Mouse (Mus musculus) testis, postnatal 14 days (tissue): ENCODE results near the gene Lsamp.
A peak's percentile ranks its signal among the peaks of the same experiment; 100 is the strongest.

ENCODE experiments used
- DNase-seq: peaks from one replicate; pipeline ENCODE4 v3.0.0; 2021; ENCODE audit warnings: low spot score

Lsamp gene

DNA sequence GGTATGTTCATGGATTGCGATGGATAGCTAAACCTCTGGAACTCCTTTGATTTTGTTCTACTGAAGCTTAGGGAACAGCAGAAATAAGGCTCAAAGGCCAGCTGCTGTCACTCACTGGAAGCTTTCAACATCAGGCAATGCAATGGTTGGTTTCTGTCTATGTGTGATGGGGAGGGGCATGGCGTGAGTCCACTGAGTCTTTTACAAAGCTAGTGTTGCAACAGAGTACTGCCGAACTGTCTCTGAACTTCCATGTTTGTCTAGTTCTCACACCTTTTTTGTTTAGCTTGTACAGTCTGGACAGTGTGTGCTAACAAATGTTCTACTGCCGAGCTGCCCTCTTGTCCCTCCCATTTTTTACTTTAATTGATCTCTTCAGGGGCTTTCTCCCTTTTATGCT, 1258.7 kb downstream of the Lsamp start:
- DNase-seq = no peak

DNA sequence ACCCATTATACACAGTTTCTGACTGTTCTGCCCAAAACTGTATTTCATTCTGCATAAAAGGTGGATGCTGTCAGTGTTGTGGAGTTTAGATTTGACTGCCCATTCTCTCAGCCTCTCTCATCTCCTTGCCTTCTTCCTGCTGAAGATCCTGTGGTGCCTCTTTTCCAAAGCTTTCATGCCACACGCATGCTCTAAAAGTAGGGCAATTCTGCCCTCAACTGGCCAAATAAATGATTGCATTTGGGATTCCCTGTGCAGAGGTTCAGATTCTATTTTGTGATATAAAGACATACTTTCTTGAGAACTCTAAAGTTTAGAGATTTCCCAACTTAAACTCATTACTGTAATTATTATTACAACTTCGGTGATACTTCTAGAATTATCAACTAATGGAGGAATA, 1260.5 kb downstream of the Lsamp start:
- DNase-seq = no peak

DNA sequence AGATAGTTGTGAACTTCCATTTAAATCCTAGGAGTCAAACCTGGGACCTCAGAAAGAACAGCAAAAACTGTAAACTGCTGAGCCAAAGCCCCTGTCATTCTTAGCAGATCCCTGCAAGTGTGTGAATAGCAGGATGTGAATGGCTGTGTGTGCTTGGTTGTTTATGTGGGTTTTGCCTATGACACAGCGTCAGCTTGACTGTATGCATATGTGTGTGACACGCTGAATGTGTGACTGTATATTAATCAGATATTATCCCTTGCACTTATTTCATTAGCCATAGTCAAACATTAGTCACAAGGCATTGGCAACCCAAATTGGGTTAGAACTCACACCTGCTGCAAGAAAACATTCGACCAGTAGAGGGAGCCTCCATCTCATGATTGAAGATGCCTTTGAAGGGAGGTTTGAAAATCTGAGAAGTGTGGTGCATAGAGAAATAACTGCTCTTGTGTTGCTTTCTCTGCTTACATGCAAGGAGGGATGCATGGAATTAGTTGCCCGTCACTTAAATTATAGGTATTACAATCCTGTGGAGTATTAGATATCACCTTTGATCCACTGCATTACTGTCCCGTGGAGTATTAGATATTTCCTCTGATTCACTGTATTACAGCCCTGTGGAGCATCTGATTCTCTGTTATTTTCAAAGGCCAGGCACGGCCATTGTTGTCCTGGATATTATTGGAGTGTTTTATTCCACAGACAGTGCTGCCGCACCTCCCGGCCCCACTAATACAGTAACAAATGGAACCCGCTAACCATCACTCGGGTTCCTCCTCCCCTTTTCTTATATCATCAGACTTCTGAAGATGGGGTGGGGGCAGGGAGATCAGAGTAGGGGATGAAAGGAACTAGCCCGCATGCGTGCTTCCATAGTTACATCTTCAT, 1274.2 kb downstream of the Lsamp start:
- DNase-seq = peak; percentile 7

DNA sequence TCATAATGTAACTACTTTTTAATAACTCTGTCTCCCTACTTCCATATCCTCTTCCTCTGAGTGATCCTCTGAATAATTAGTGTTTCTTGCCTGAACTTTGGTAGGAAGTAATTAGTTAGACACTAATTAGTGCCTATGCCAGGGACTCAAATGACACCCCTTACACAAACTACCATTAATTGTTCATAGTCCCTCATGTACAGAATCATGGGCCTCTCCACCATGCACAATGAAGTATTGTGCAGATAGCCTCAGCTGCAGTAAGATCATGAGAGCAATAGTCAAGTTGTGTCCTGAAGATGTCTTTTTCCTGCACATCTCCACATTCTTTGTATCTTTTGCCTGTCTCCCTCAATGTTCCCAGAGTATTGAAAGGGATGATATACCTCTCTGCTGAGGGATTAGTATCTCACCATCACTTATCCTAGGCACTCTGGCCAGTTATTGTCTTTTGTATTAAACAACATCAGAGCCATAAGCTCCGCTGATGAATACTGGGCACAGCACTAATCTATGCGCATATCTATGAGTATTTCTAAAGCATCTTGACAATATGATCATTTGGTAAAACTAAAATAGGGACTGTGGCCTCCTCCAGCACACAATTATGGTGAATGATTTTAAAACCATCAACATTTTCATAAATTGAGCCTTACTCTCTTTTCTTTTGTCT, 1292.0 kb downstream of the Lsamp start:
- no peak for DNase-seq

DNA sequence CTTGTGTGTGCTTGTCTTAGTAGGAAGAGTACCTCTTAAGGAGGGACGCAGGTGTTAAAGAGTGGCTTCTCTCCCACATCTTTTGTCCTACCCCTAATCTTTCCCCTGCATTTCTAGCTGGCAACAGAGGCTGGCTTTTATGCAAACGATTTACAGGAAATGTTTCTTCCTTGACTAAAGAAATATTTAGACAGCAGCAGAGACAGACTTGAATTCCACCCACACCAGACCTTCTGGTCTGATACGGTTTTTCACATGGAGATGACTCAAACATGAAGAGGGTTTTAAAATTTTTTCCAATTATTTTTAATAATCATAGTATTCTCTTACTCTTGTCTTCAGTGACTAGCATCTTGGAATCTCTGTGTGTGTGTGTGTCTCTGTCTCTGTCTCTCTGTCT, 1333.8 kb downstream of the Lsamp start:
- no peak for DNase-seq

DNA sequence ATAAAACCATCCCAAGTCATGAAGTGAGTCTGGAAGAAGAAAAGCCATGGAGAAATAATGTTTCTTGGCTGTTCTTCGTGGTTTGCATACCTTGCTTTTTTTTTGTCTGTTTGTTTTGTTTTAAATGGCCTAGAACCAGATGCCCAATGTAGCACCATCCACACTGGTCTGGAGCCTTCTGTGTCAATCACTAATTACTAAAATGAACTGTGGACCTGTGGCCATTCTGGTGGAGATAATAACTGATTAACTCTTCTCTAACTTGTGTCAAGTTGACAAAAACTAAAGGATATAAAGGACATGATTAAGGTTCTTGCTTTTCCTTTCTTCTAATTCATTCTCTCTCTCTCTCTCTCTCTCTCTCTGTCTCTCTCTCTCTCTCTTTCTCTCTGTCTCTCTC, 1359.3 kb downstream of the Lsamp start:
- no peak for DNase-seq

DNA sequence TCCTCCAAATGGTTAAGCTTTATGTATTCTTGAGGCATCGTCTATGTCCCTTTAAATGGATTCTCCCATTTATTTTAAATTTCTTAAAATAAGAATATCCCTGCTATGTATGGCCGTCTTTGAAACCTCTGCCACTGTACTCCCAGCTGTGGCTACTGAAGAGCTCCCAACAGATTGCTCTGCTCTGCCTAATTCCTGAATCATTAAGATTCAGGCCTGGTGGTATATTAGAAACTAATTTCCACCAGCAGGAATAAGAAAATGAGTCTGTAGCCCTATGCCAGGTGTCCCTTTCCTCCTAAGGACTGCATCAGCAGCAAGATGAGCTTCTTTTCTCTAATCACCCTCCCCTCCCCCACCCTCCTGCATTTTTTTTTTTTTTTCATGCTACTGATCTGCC, 1381.0 kb downstream of the Lsamp start:
- DNase-seq = no peak

DNA sequence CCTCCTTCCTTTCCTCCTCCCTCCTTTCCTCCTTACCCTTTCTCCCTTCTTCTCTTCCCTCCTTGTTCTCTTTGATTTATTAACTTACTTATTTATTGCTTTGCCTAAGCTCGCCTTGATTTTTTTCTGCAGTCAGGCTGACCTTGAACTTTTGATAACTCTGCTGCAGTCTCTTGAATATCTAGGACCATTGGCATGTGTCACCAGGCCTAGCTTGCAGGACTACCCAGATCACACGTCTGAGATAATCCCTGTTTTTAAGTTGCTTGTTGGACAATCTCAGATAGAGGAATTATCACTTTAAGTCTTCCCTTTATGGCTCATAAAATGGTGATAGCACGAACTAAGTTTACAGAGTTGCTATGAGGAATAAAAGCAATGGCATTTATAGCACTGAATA, 1399.5 kb downstream of the Lsamp start:
- no peak for DNase-seq

DNA sequence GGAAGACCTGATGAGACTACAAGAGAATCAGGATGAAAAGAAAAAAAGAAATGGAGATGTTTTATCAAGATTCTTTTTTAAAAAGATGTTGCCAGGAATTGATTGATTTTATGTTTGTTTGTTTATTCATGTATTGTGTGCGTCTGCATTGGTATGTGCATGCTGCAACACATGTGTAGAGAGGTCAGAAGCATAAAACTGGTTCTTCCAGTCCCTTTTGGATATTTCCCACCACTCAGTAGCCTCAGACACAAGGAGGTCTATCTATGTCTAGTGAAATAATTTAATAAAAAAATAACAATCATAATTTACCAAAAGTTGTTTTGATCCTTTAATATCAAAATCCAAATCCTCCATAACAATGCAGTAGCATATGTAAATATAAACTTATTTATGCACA, 1400.1 kb downstream of the Lsamp start:
- DNase-seq = no peak

DNA sequence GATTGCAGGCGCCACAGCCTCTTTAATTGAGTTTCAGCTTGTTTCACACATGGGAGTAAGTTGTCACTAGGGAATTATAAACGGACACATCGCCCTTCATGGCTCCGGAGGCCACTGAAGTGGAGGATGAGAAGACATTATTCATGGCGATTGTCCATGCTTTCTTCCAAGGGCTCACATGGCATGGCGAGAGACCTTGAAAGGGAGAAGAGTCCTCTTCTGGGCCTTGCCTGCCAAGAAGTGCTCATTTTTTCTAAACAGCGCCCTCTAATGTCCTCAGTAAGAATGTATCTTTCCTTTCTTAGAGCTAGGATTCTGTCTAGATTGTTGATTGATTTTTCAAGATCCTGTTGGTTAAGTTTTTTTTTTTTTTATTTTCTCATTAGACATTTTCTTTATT, 1424.7 kb downstream of the Lsamp start:
- DNase-seq = no peak

DNA sequence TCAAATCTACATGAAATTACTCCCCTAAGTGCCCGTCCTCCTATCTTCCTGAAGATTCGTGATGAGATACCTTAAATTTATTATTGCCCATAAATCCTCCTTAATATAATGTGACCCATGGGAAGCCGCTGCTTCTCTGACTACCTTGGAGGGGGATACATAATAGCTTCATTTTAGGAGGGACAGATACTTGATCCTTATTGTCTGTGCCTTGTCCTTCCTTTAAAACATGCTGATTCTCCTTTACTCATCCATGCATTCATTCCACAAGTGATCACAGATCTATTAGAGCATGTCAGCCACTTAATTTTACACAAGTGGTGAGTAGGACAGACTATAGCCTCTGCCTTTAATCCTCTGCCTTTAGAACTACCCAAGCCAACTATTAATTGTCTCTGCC, 1426.5 kb downstream of the Lsamp start:
- no peak for DNase-seq

DNA sequence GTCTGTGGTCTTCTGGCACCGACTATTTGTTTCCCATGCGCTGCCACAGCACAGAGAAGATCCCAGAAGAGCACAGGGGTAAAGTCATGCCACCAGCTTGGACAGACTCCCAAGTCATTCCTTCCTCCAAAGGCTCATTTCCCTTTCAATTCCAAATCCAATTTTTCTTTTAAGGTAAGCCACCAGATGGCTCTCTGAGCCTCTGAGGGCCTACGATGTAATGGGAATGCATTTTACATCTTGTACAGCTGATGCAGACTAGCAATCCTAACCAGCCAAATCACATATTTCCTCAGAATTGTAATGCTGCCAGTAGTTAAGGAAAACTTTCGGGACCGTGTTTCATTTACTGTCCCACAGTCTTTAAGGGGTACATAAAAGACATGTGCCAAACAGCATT, 1433.2 kb downstream of the Lsamp start:
- no peak for DNase-seq

DNA sequence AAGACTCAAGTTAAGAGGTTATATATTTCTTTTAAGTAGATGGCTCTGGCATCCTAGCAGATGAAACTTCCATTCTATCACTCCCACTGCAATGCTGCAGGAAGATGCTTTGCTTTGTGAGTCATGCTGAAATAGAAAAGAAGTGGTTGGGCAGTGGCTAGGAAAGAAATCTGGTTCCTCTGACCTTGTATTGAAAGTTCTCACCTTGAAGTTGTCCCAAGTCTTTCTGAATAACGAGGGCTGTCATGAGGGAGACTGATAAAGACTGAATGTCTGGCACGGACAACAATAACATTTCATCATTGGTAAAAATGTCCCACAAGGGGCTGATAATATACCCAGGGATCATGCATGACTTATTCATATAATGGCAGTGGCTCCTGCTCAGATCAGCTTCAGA, 1483.2 kb downstream of the Lsamp start:
- no peak for DNase-seq

DNA sequence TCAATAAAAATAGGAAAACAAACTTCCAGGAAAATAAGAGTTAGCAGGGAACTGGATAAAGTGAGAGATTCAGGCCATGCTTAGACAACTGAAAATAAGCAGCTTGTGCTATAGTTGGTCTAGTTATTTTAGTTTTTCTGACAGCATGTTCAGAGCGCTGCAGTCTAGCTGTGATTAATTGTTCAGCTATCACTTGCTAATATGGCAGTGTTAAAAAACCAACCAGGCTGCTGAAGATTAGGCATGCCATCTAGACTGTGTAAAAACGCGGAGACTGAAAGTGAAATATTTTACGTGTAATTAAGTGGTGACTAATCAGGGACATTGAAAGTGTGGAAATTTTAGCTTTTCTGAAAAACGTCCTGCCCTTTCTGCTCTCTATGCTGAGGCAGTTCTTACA, 1494.5 kb downstream of the Lsamp start:
- DNase-seq = no peak

DNA sequence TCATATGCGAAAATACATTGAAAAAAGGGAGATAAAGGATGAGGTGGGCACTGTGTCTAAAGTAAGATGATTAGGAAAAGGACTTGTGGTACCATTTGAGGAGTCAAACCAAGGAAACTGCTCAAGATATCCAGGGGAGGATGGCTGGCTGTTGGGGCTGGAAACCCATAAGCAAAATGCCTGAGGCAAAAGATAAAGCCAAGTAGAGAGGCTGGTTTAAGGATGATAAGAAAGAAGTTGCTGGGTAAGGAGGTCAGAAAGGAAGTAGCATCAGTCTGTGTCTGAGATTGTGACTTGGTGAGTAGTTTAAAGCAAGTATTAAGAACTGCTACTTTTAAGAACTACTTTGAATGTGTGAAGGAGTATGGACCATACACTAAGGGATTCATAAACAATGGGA, 1497.7 kb downstream of the Lsamp start:
- no peak for DNase-seq

DNA sequence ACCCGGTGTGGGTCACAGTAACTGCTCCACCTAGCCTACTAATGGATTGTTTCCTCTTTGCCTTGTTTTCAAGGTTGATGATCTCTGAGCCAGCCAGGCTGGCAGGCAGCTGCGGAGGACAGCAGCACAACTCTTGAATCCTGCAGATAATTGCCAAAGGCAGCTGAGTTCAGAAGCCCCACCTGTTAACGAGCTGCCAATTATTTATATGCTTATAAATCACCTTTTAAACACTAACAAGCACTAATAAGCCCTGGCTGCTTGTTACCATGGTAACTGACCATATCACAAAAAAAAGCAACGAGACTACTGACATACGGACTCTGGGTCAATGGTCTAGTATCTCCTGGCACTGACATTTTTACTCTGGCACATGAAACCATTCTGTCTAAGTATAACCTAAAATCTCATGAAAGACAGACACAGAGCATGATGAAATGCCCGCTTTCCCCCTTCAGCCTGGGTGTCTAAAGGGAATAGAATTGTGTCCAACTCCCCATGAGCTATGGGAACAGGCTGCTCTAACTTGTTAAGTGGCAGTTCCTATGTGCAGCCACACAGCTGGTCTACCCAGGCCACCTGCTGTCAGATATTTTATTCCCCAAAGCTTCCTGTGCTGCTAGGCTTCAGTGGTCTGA, 1526.9 kb downstream of the Lsamp start:
- no peak for DNase-seq

DNA sequence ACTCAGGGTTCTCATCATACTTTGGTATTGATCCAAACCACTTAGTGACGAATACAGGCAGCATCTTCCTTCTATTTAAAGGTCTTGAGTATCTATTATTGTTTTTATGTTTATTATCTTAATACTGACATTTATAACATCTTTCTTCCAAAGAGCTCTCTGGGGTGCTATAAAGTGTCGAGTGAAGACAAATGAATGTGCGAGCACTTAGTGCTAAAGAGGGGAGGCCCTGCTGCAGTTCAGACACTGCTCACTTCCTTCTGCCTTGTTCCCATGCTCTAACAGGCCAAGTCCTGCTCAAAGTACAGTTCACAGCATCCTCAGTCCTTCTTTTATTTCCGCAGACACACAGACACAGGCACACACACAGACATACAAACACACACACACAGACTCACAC, 1537.4 kb downstream of the Lsamp start:
- DNase-seq = no peak

DNA sequence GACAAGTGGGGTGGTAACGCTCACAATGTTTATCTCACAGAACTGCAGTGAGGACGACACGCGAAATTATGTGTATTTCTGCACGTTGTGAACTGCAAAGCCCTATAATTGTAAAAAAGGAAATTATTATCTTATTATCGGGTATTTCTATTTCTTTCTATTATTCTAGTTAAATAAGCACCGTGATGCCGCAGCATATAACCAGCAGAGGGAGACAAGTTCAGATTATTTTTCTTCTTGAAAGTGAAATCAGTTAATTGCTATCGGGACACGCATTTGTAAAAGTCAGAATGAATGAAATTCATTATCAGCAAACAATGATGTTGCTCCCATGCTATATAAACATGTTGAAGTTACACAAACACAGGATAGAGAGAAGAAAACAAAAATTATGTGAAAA, 1540.1 kb downstream of the Lsamp start:
- DNase-seq = no peak

DNA sequence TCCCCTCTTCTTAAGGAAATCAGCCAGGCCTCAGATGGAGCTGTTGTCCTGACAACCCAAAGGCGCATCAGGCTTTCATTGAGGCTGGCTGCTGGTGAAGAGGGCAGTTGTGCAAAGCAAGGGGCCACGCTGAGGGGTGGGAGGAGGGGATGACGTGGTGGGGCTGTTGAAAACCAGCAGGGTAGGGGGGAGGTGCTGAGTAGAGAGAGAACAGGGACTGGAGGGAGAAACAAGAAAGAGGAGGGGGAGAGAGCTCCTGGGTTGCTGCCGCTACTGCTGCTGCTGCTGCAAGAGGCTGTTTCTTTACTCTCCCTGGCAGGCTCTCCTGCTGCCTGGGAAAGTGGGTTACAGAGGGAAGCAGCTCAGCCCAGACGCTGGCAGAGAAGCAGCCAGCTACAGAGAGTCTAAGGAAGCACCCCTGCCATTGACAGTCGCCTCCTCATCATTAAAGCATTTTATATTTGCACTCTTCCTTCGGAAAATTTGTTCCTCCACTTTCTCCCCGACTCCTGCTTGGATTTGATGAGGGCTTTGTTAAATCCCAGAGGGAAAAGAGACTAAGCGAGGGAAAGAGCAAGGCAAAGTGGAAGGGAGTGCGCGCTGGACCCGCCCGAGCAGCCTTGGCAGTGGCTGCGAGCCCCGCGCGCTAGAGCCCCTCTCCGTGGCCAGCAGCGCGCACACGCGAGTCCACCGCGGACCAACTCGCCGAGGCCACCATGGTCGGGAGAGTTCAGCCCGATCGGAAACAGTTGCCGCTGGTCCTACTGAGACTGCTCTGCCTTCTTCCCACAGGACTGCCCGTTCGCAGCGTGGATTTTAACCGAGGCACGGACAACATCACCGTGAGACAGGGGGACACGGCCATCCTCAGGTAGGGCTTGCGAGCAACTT, 1548.7 kb downstream of the Lsamp start:
- no peak for DNase-seq

DNA sequence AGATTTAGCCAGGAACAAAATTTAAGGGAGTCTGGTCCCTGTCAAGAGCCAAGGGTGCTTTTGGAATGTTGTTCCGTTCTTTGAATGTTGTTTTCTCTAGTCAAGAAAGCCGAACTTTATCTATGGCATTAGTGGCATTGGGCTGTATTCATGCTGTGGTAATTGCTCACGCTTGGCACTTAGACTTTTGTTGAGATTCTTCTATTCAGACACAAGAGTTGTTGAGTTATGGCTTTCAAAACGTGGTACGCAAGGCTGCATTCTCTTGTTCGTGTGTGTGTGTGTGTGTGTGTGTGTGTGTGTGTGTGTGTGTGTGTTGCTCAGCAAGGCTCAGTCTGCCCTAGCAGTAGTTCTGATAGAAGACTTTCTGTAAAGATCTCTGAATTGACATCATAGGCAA, 1549.5 kb downstream of the Lsamp start:
- DNase-seq = no peak

DNA sequence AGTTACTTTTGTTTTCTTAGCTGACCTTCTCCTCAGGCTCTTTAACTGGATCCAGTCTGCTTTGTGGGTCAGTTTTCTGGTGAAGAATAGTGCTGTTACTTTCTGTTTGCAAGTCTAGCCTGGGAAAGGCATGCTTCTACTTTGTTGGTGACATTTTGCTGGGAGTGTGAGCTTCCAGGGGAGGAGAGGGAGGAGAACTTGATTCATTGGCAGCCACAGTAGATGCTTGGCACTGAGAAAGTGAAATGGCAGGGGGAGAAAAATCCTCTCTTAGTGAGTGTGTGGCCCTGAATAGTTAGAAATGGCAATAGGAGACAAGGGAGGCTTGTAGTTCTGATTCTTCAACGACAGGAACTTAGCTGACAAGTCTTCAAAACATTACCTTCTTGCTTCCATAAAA, 1551.6 kb downstream of the Lsamp start:
- DNase-seq = no peak

DNA sequence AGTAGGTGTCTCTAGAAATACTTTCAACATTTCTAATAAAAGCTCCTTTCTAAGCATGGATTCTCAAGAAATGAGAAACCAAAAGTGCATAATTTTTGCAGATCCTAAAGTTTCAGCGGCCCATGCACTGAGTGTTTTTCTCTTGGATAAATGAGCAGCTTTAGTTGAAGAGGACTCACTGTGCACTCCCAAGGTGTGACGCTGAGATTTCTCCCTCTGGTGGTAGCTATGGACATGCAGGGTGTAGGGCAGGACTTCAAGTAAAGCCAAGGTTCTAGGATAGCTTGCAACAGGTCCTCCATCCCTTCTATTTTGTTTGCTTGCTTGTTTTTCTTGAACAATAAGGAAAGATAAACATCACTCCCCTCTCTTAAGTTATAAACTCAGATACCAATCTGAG, 1558.5 kb downstream of the Lsamp start:
- DNase-seq = no peak
